Mouse (Mus musculus) spleen, adult 2 months (tissue): ENCODE data around the gene Ccdc148. TPM values are rescaled to one million over a fixed set of nuclear protein-coding genes. Genes with fewer than 3 reads are reported as not detected.

ENCODE experiments used
- DNase-seq, 2 experiments: peaks; one replicate each; pipeline versions ENCODE4 v3.0.0 to v3.0.0-alpha.2; 2012 to 2021; ENCODE audit warnings: low spot score in 2 of 2, low read depth in 1 of 2
- H3K27ac ChIP-seq: fragments of 200-500 bp; 2 replicates; pipeline ENCODE4 v1.5.1; 2012; ENCODE audit warnings: low read length, inconsistent platforms; ENCODE audit not compliant: insufficient read depth
- H3K27me3 ChIP-seq: fragments of 200-500 bp; 2 replicates; pipeline ENCODE4 v1.6.1; 2012; ENCODE audit warnings: mild to moderate bottlenecking, moderate library complexity, low read length, inconsistent platforms; ENCODE audit not compliant: control insufficient read depth, insufficient read depth
- H3K36me3 ChIP-seq: fragments of 200-500 bp; 2 replicates; pipeline ENCODE4 v1.6.1; 2012; ENCODE audit warnings: mild to moderate bottlenecking, low read length, inconsistent platforms; ENCODE audit not compliant: control insufficient read depth, insufficient read depth
- H3K4me1 ChIP-seq: fragments of 200-500 bp; 2 replicates; pipeline ENCODE4 v1.6.1; 2011; ENCODE audit warnings: inconsistent platforms; ENCODE audit not compliant: control insufficient read depth, insufficient read depth, insufficient read length
- H3K4me3 ChIP-seq: fragments of 200-500 bp; 2 replicates; pipeline ENCODE4 v1.5.1; 2011; ENCODE audit warnings: mild to moderate bottlenecking, inconsistent platforms; ENCODE audit not compliant: insufficient read depth, insufficient read length; ENCODE audit errors: extremely low read depth
- CTCF ChIP-seq: fragments of 200-500 bp; IDR thresholded peaks from 2 replicates; pipeline ENCODE4 v1.5.1; 2011; ENCODE audit warnings: mild to moderate bottlenecking, inconsistent platforms; ENCODE audit not compliant: insufficient read depth, insufficient read length, insufficient replicate concordance; ENCODE audit errors: extremely low read depth
- POLR2A ChIP-seq: fragments of 200-500 bp; IDR thresholded peaks from 2 replicates; pipeline ENCODE4 v1.6.1; 2011; ENCODE audit warnings: low read depth, low read length, inconsistent platforms
- WGBS: fragments of 180-500 bp; shearing (Covaris S2); methylation state at CpG from one replicate; pipeline ENCODE4 v1.1.7; 2018; 5-methylcytosine and 5-hydroxymethylcytosine counted together
- polyA plus RNA-seq: library from polyadenylated mRNA; depleted of rRNA; stranded (reverse); fragments of >200 nt; gene quantifications from 2 replicates; pipeline ENCODE4 v1.2.3, GENCODE M21; 2012

Gene Ccdc148
- polyA plus RNA-seq, 1 experiment = 0.34 TPM

GRCm38 (mm10) chr2:58948796-58949195, 211.7 kb downstream of the Ccdc148 start:
- H3K27me3 ChIP-seq = no peaks in the 10 kb centered on the region
- H3K4me3 ChIP-seq = no peak overlapping the region
- TF ChIP-seq POLR2A = no peak
- no peak for TF ChIP-seq CTCF
- DNase-seq = no peak
- 91% methylated on average over 7 of the region's 7 CpGs for WGBS
- H3K36me3 ChIP-seq = no peaks in the 10 kb centered on the region
- no peak overlapping the region for H3K27ac ChIP-seq
- no peaks in the 10 kb centered on the region for H3K4me1 ChIP-seq

- Histone ChIP-seq H3K27ac (no peak overlapping the region), H3K27me3 (no peaks in the 10 kb centered on the region)
- WGBS = 80% methylated on average over 4 of the region's 4 CpGs
These were observed 219.1 kb downstream of the Ccdc148 start for GRCm38 (mm10) chr2:58941361-58941760.

GRCm38 (mm10) chr2:58925551-58925950, 234.9 kb downstream of the Ccdc148 start:
- TF ChIP-seq POLR2A (no peak), CTCF (no peak)
- no peaks in the 10 kb centered on the region for H3K36me3 ChIP-seq
- no peaks in the 10 kb centered on the region for H3K4me1 ChIP-seq
- H3K27ac ChIP-seq = no peak overlapping the region
- no peak overlapping the region for H3K4me3 ChIP-seq
- WGBS = 95% methylated on average over 2 of the region's 2 CpGs
- no peaks in the 10 kb centered on the region for H3K27me3 ChIP-seq
- DNase-seq = no peak

More at GRCm38 (mm10) chr2:58941361-58941760, 219.1 kb downstream of the Ccdc148 start:
- TF ChIP-seq POLR2A = no peak
- no peak for TF ChIP-seq CTCF
- DNase-seq = no peak
- H3K36me3 ChIP-seq = no peaks in the 10 kb centered on the region
- H3K4me3 ChIP-seq = no peak overlapping the region
- no peaks in the 10 kb centered on the region for H3K4me1 ChIP-seq

GRCm38 (mm10) chr2:58918351-58918750, 242.1 kb downstream of the Ccdc148 start:
- TF ChIP-seq CTCF (no peak), POLR2A (no peak)
- Histone ChIP-seq H3K36me3 (no peaks in the 10 kb centered on the region), H3K27ac (no peak overlapping the region), H3K27me3 (no peaks in the 10 kb centered on the region), H3K4me3 (no peak overlapping the region), H3K4me1 (no peaks in the 10 kb centered on the region)
- 91% methylated on average over 4 of the region's 4 CpGs for WGBS
- DNase-seq = no peak

GRCm38 (mm10) chr2:58912339-58912738, 248.1 kb downstream of the Ccdc148 start:
- WGBS = 94% methylated on average over 9 of the region's 9 CpGs
- TF ChIP-seq CTCF (no peak), POLR2A (no peak)
- DNase-seq = no peak
- no peaks in the 10 kb centered on the region for H3K27me3 ChIP-seq
- H3K27ac ChIP-seq = no peak overlapping the region
- H3K4me3 ChIP-seq = no peak overlapping the region
- no peaks in the 10 kb centered on the region for H3K36me3 ChIP-seq
- H3K4me1 ChIP-seq = 0 out of 2 replicates have a peak, but pooled peaks cover 2% of the 10 kb centered on the region

GRCm38 (mm10) chr2:58906814-58907516, 253.5 kb downstream of the Ccdc148 start:
- Histone ChIP-seq H3K4me3 (no peak overlapping the region; the same call in 1 of the 2 replicates), H3K4me1 (0 out of 2 replicates have a peak, but pooled peaks cover 2% of the 10 kb centered on the region), H3K27ac (peak overlapping the region; percentile 66), H3K36me3 (no peaks in the 10 kb centered on the region), H3K27me3 (no peaks in the 10 kb centered on the region)
- no peak for TF ChIP-seq CTCF
- TF ChIP-seq POLR2A = no peak
- DNase-seq = no peak
- WGBS = 6% methylated on average over 14 of the region's 14 CpGs

GRCm38 (mm10) chr2:58905057-58905456, 255.4 kb downstream of the Ccdc148 start:
- 0 out of 2 replicates have a peak, but pooled peaks cover 2% of the 10 kb centered on the region for H3K4me1 ChIP-seq
- TF ChIP-seq POLR2A (no peak), CTCF (no peak)
- no peak overlapping the region for H3K4me3 ChIP-seq
- 77% methylated on average over 4 of the region's 4 CpGs for WGBS
- no peaks in the 10 kb centered on the region for H3K36me3 ChIP-seq
- no peak for DNase-seq
- H3K27me3 ChIP-seq = no peaks in the 10 kb centered on the region
- H3K27ac ChIP-seq = no peak overlapping the region
